Mouse (Mus musculus) forebrain, postnatal 0 days (tissue): ENCODE data around the gene Pik3cb. TPM values are rescaled to one million over a fixed set of nuclear protein-coding genes. Genes with fewer than 3 reads are reported as not detected.

ENCODE experiments used
- ATAC-seq: fragments of 200-750 bp; cut with Nextera tagmentation; 2 replicates; pipeline ENCODE4 v1.8.0; 2017; ENCODE audit warnings: mild to moderate bottlenecking, moderate library complexity
- DNase-seq: peaks from one replicate; pipeline ENCODE4 v3.0.0-alpha.2; 2015
- H3K27ac ChIP-seq: fragments of 300-500 bp; sonication (generic); 2 replicates; pipeline ENCODE4 v1.5.1; 2014; ENCODE audit warnings: low read depth, mild to moderate bottlenecking, antibody characterized with exemption, low read length, moderate library complexity, mixed read lengths
- H3K27me3 ChIP-seq: fragments of 300-500 bp; sonication (generic); 2 replicates; pipeline ENCODE4 v1.6.1; 2014; ENCODE audit warnings: mild to moderate bottlenecking, low read length, mixed read lengths; ENCODE audit not compliant: insufficient read depth
- H3K36me3 ChIP-seq: fragments of 300-500 bp; sonication (generic); 2 replicates; pipeline ENCODE4 v1.6.1; 2014; ENCODE audit warnings: mild to moderate bottlenecking, moderate library complexity; ENCODE audit not compliant: insufficient read depth
- H3K4me1 ChIP-seq: fragments of 300-500 bp; sonication (generic); 2 replicates; pipeline ENCODE4 v1.6.1; 2014; ENCODE audit warnings: antibody characterized with exemption; ENCODE audit not compliant: insufficient read depth
- H3K4me2 ChIP-seq: fragments of 300-500 bp; sonication (generic); 2 replicates; pipeline ENCODE4 v1.6.1; 2014; ENCODE audit warnings: low read depth, mild to moderate bottlenecking, moderate library complexity
- H3K4me3 ChIP-seq: fragments of 300-500 bp; sonication (generic); 2 replicates; pipeline ENCODE4 v1.5.1; 2014; ENCODE audit warnings: low read depth, low read length, mixed read lengths
- H3K9ac ChIP-seq: fragments of 300-500 bp; sonication (generic); 2 replicates; pipeline ENCODE4 v1.6.1; 2014; ENCODE audit warnings: mild to moderate bottlenecking
- H3K9me3 ChIP-seq: fragments of 300-500 bp; sonication (generic); 2 replicates; pipeline ENCODE4 v1.6.1; 2016; ENCODE audit warnings: low read length
- CTCF ChIP-seq: sonication (generic); IDR thresholded peaks from 2 replicates; pipeline ENCODE4 v1.5.1; 2016; ENCODE audit warnings: antibody characterized with exemption, control low read depth, low read depth
- WGBS: fragments of 180-500 bp; shearing (Covaris S2); extraction: QIAGEN DNeasy Blood & Tissue Kit; methylation state at CpG from one replicate; pipeline ENCODE4 v1.1.7; 2014; 5-methylcytosine and 5-hydroxymethylcytosine counted together
- polyA plus RNA-seq: library from polyadenylated mRNA; unstranded; fragments of >200 nt; fragmentation: Nextera tagmentation; extraction: Ambion mirVana; gene quantifications from 2 replicates; pipeline ENCODE4 v1.2.1, GENCODE M21; 2015
- total RNA-seq: library from RNA; depleted of rRNA; stranded (reverse); fragments of >200 nt; gene quantifications from 2 replicates; pipeline ENCODE4 v1.2.3, GENCODE M21; 2014

The Pik3cb gene
- total and polyA plus RNA-seq, 2 experiments from 2014 or later: 2.2 to 5.7 TPM

DNA sequence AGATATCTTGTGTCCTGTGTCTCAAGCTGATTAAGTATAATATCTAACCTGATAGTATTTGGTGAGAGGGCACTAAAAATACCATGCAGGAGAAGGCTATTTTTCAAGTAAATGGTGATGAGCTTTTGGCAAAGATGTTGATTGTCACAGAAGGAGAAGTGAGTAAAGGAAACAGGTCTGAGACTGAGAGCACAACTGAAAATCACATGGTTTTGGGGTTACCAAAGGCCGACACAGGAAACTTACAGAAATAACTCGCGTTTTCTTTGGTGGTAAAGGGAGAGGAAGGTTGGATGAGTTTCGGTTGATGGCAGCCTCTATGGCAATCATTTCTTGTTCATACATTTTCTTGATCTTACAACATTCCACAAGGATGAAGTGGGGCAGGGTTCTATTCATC, 50.5 kb downstream of the Pik3cb start:
- 93% methylated on average over 4 of the region's 4 CpGs for WGBS

DNA sequence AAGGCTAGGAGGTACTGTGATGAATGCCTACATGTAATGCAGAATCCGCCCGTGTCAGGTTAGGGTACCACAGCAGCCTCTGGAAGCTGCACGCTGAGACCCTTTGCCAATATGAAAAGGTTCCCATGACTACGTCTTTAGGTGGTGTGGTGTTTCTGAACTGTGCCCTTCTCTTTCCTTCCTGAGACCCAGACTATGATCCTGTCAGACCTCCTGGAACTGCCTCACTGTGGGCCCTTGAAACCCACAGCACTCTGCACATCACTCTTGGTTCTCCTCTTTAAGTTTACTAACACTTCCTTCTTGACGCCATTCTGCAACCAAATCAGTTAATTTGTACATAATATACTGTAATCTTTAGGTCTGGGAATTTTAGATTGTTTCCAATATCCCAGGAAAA, 58.7 kb downstream of the Pik3cb start:
- peaks cover 5% of the 10 kb centered on the region; the same call in 1 of the 2 replicates for H3K36me3 ChIP-seq
- ATAC-seq (no peak), DNase-seq (no peak)
- H3K4me1 ChIP-seq: no peaks in the 10 kb centered on the region
- no peak overlapping the region for H3K4me2 ChIP-seq
- H3K4me3 ChIP-seq: no peak overlapping the region
- no peak for TF ChIP-seq CTCF
- no peak overlapping the region for H3K9ac ChIP-seq
- H3K27ac ChIP-seq: no peak overlapping the region
- 93% methylated on average over 5 of the region's 5 CpGs for WGBS
- no peaks in the 10 kb centered on the region for H3K9me3 ChIP-seq
- no peaks in the 10 kb centered on the region for H3K27me3 ChIP-seq

More for the DNA sequence above, 50.5 kb downstream of the Pik3cb start:
- ATAC-seq (no peak), DNase-seq (no peak)
- Histone ChIP-seq H3K27me3 (no peaks in the 10 kb centered on the region), H3K4me3 (no peak overlapping the region), H3K36me3 (peaks cover 10% of the 10 kb centered on the region), H3K27ac (no peak overlapping the region), H3K9ac (no peak overlapping the region), H3K4me2 (no peak overlapping the region), H3K4me1 (no peaks in the 10 kb centered on the region), H3K9me3 (no peaks in the 10 kb centered on the region)
- no peak for TF ChIP-seq CTCF

DNA sequence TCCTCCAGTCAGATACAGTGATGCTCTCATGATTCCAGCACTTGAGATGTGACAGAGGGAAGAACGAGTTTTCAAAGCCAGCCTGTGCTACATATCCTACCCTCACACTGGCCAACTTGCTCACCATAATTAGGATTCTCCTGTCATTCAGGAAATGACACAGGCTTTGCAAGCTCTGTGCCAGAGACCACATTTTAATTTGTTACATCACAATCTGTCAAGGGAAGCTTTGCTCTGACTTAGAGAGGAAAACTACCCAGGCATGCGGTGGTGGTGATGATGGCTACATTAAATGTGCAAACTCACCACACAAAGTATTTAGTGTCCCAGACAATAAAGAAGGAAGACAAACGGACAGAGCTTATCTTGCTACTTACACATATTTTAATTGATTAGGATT, 59.1 kb downstream of the Pik3cb start:
- ATAC-seq: no peak
- no peak for DNase-seq

DNA sequence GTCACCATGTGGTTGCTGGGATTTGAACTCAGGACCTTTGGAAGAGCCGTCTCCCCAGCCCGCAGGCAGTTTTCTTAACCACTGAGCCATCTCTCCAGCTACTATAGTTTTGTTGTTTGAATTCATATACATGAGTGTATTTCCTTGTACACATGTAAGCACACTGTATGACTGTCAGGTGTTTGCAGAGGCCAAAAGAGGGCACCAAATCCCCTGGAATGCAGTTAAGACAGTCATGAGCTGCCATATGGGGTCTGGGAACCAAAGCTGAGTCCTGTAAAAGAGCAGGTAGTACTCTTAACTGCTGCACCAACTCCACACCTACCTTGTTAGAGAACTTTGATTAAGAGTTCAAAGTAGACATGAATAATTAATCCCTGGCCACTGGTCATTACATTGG, 59.8 kb downstream of the Pik3cb start:
- H3K9ac ChIP-seq: no peak overlapping the region
- no peaks in the 10 kb centered on the region for H3K27me3 ChIP-seq
- no peak for ATAC-seq
- H3K9me3 ChIP-seq: no peaks in the 10 kb centered on the region
- no peak overlapping the region for H3K4me3 ChIP-seq
- 95% methylated on average over 2 of the region's 2 CpGs for WGBS
- no peak for TF ChIP-seq CTCF
- no peak overlapping the region for H3K27ac ChIP-seq
- H3K4me2 ChIP-seq: no peak overlapping the region
- H3K36me3 ChIP-seq: peaks cover under 1% of the 10 kb centered on the region; the same call in 1 of the 2 replicates
- H3K4me1 ChIP-seq: no peaks in the 10 kb centered on the region
- no peak for DNase-seq

More for the DNA sequence above, 59.1 kb downstream of the Pik3cb start:
- no peak for TF ChIP-seq CTCF
- WGBS: 74% methylated on average over 3 of the region's 3 CpGs
- H3K9ac ChIP-seq: no peak overlapping the region
- no peak overlapping the region for H3K27ac ChIP-seq
- no peaks in the 10 kb centered on the region for H3K9me3 ChIP-seq
- H3K4me1 ChIP-seq: no peaks in the 10 kb centered on the region
- H3K4me3 ChIP-seq: no peak overlapping the region
- no peak overlapping the region for H3K4me2 ChIP-seq
- no peaks in the 10 kb centered on the region for H3K27me3 ChIP-seq
- H3K36me3 ChIP-seq: peaks cover 5% of the 10 kb centered on the region; the same call in 1 of the 2 replicates

DNA sequence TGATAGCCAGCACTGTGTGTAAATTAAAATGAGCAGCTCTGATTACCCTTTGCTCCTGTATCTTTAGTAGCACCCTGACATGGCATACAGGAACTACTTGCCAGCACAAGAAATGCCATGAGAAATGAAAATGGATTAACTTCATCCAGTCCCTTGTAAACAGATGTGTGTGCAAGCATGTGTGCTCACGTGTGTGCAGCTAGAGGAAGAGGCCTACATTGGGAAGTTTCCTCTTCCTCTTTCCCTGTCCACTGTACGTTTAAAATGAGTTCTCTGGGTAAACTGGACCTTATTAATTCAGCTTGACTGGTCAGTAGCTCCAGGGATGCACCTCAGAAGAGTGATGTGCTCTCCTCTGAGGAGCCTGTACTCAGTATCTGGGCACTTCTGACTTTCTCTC, 66.0 kb downstream of the Pik3cb start:
- H3K4me2 ChIP-seq: no peak overlapping the region
- H3K9me3 ChIP-seq: no peaks in the 10 kb centered on the region
- no peak overlapping the region for H3K9ac ChIP-seq
- whole genome bisulfite sequencing: 69% methylated on average over 2 of the region's 2 CpGs
- H3K27me3 ChIP-seq: no peaks in the 10 kb centered on the region
- ATAC-seq (no peak), DNase-seq (no peak)
- no peaks in the 10 kb centered on the region for H3K4me1 ChIP-seq
- H3K36me3 ChIP-seq: peaks cover 11% of the 10 kb centered on the region
- H3K27ac ChIP-seq: no peak overlapping the region
- no peak overlapping the region for H3K4me3 ChIP-seq
- TF ChIP-seq CTCF: no peak

DNA sequence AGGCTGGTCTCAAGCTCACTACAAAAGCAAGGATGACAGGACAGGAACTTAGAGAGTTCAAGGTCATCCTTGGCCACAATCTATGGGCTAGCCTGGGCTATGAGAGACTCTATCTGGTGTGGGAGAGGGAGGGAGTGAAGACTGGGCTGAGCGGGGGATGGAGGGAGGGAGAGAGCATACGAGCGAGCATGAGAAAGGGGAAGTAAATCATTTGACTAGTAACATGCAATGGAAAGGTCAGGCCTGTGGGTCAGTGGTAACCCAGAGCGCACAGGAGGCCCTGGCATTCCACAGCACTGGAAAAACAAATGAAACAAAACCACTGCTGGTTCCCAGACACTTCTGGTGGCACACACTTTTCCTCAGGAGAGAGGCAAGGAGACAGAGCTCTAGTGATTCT, 67.9 kb downstream of the Pik3cb start:
- H3K27ac ChIP-seq: no peak overlapping the region
- no peak for ATAC-seq
- 85% methylated on average over 4 of the region's 4 CpGs for WGBS
- no peaks in the 10 kb centered on the region for H3K27me3 ChIP-seq
- H3K9ac ChIP-seq: no peak overlapping the region
- no peaks in the 10 kb centered on the region for H3K4me1 ChIP-seq
- H3K36me3 ChIP-seq: peaks cover 14% of the 10 kb centered on the region
- no peak overlapping the region for H3K4me2 ChIP-seq
- no peak overlapping the region for H3K4me3 ChIP-seq
- H3K9me3 ChIP-seq: no peaks in the 10 kb centered on the region
- TF ChIP-seq CTCF: no peak
- DNase-seq: no peak

DNA sequence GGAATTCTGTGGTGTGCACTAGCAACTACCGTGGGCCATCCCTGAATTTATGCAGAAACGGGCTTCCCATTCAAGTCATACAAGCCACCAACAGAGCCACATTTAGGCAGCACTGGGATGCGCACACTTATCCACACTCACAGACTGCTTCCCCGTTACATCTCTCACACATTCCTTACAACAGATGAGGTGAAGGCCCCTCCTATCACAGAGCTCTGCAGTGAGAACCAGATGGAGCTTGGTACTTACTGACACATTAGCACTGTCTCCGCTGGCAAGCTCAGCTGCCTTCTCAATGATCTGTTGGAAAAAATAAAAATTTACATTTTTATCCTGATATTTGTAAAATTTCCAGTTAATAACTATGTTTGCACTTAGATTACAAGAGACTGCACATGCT, 75.1 kb downstream of the Pik3cb start:
- 71% methylated on average over 5 of the region's 5 CpGs for WGBS
- H3K4me2 ChIP-seq: no peak overlapping the region
- H3K9me3 ChIP-seq: no peaks in the 10 kb centered on the region
- DNase-seq (peak; percentile 19), ATAC-seq (peak; percentile 72)
- no peaks in the 10 kb centered on the region for H3K27me3 ChIP-seq
- no peaks in the 10 kb centered on the region for H3K4me1 ChIP-seq
- no peak overlapping the region for H3K27ac ChIP-seq
- TF ChIP-seq CTCF: no peak
- peaks cover 18% of the 10 kb centered on the region for H3K36me3 ChIP-seq
- H3K9ac ChIP-seq: no peak overlapping the region
- no peak overlapping the region for H3K4me3 ChIP-seq

DNA sequence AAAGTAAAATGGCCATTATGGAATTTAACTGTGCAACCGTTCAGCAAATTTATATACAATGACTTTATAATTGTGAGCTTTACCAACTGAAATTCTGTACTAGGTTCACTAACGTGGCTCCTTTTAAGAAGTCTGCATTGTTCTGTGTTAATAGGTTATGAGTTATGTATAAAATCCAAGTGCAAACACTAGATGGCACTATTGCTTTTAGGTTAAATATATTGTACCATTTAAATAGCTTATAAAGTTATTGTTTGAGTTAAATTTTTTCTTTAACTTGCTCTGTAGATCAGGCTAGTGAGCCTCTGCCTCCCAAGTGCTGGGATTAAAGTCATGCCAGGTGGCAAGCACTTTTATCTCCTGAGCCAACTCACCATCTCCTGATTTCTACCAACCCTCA, 76.2 kb downstream of the Pik3cb start:
- no peak overlapping the region for H3K27ac ChIP-seq
- H3K36me3 ChIP-seq: peaks cover 9% of the 10 kb centered on the region
- no peak overlapping the region for H3K4me2 ChIP-seq
- peak; percentile 58 for TF ChIP-seq CTCF
- no peaks in the 10 kb centered on the region for H3K9me3 ChIP-seq
- WGBS: 44% methylated on average over 2 of the region's 2 CpGs
- H3K9ac ChIP-seq: no peak overlapping the region
- no peaks in the 10 kb centered on the region for H3K4me1 ChIP-seq
- ATAC-seq: peak; percentile 70
- no peaks in the 10 kb centered on the region for H3K27me3 ChIP-seq
- no peak overlapping the region for H3K4me3 ChIP-seq
- DNase-seq: peak; percentile 75
